In genomic region chr7:25269545-25270271, GRCm38 (mm10) we compare ENCODE assay signal across 8 mouse cellular contexts. TPM values are rescaled to one million over a fixed set of nuclear protein-coding genes. Genes with fewer than 3 reads are reported as not detected.
DNase-seq lines count a peak whose midpoint lies in the region; ATAC-seq and TF ChIP-seq lines count a peak whose summit lies in the region.

No protein-coding gene starts in this region.

- peak overlapping the region; percentile 76 for H3K4me3 ChIP-seq in kidney, embryonic 16.5 days (ENCODE audit: low read length)
- no peak overlapping the region for H3K4me3 ChIP-seq in ES-Bruce4 (ENCODE audit: low read depth, low read length)
- peak overlapping the region; percentile 83 for H3K4me3 ChIP-seq in embryonic fibroblast, embryonic 13.5 days (ENCODE audit: insufficient read depth, low read length)
- H3K4me3 ChIP-seq in intestine, embryonic 14.5 days (ENCODE audit: low read depth, low read length), result 0 out of 2 replicates have a peak overlapping the region, but pooled peaks have one; percentile 78
- peak overlapping the region; percentile 86 for H3K4me3 ChIP-seq in midbrain, embryonic 16.5 days (ENCODE audit: low read depth, low read length)

- H3K9ac ChIP-seq in kidney, embryonic 16.5 days (replicated peaks; ENCODE audit: low read length), result peak overlapping the region; percentile 85
- H3K9ac ChIP-seq in ES-Bruce4 (ENCODE audit: low read depth, poor library complexity, severe bottlenecking), result peak overlapping the region; percentile 82; the same call in 1 of the 2 replicates
- H3K9ac ChIP-seq in intestine, embryonic 14.5 days (ENCODE audit: low read length), result peak overlapping the region; percentile 66
- H3K9ac ChIP-seq in midbrain, embryonic 16.5 days (ENCODE audit: low read depth, low read length), result peak overlapping the region; percentile 95

- H3K36me3 ChIP-seq in kidney, embryonic 16.5 days (ENCODE audit: insufficient read depth, low read length), result peaks cover 27% of the 10 kb centered on the region
- no peaks in the 10 kb centered on the region for H3K36me3 ChIP-seq in ES-Bruce4 (ENCODE audit: control insufficient read depth, insufficient read depth, low read length, poor library complexity, severe bottlenecking)
- peaks cover 29% of the 10 kb centered on the region for H3K36me3 ChIP-seq in intestine, embryonic 14.5 days (ENCODE audit: control insufficient read depth, insufficient read depth, low read length)
- peaks cover 27% of the 10 kb centered on the region for H3K36me3 ChIP-seq in midbrain, embryonic 16.5 days (ENCODE audit: control insufficient read depth, insufficient read depth, low read length)

- peak overlapping the region; percentile 74 for H3K27ac ChIP-seq in kidney, embryonic 16.5 days (ENCODE audit: low read length)
- no peak overlapping the region for H3K27ac ChIP-seq in ES-Bruce4 (ENCODE audit: insufficient read depth, low read length)
- peak overlapping the region; percentile 45; the same call in 1 of the 2 replicates for H3K27ac ChIP-seq in embryonic fibroblast, embryonic 13.5 days (ENCODE audit: insufficient read depth, low read length)
- H3K27ac ChIP-seq in intestine, embryonic 14.5 days (ENCODE audit: low read depth), result 0 out of 2 replicates have a peak overlapping the region, but pooled peaks have one; percentile 27
- H3K27ac ChIP-seq in midbrain, embryonic 16.5 days (ENCODE audit: low read length), result no peak overlapping the region

- no peaks in the 10 kb centered on the region for H3K9me3 ChIP-seq in kidney, embryonic 16.5 days (ENCODE audit: low read length)
- no peaks in the 10 kb centered on the region for H3K9me3 ChIP-seq in ES-Bruce4 (replicated peaks; ENCODE audit: control insufficient read depth, insufficient read depth, low read length, poor library complexity, severe bottlenecking)
- no peaks in the 10 kb centered on the region for H3K9me3 ChIP-seq in intestine, embryonic 14.5 days (ENCODE audit: control insufficient read depth, low read length)
- H3K9me3 ChIP-seq in midbrain, embryonic 16.5 days (replicated peaks; ENCODE audit: control insufficient read depth, low read length, poor library complexity, severe bottlenecking), result no peaks in the 10 kb centered on the region

- no peak for TF ChIP-seq CTCF in ES-Bruce4 (IDR thresholded peaks at IDR 0.05; ENCODE audit: low read depth, low read length)
- TF ChIP-seq CTCF in embryonic fibroblast, embryonic 13.5 days (IDR thresholded peaks at IDR 0.05; ENCODE audit: borderline replicate concordance, insufficient read depth, low read length), result no peak

- no peak for TF ChIP-seq POLR2A in ES-Bruce4 (IDR thresholded peaks at IDR 0.05; ENCODE audit: insufficient read depth, low read length)
- 0 out of 2 replicates have a peak, but pooled peaks have one; percentile 11 for TF ChIP-seq POLR2A in embryonic fibroblast, embryonic 13.5 days (IDR thresholded peaks at IDR 0.05; ENCODE audit: low read depth, low read length)

- peaks cover 32% of the 10 kb centered on the region for H3K4me1 ChIP-seq in kidney, embryonic 16.5 days (ENCODE audit: insufficient read depth, low read length)
- H3K4me1 ChIP-seq in ES-Bruce4 (ENCODE audit: control insufficient read depth, insufficient read depth, low read length), result peaks cover 4% of the 10 kb centered on the region
- H3K4me1 ChIP-seq in embryonic fibroblast, embryonic 13.5 days (ENCODE audit: control insufficient read depth, insufficient read depth, low read length), result peaks cover 7% of the 10 kb centered on the region
- H3K4me1 ChIP-seq in intestine, embryonic 14.5 days (replicated peaks; ENCODE audit: control insufficient read depth, insufficient read depth, low read length), result peaks cover 21% of the 10 kb centered on the region
- H3K4me1 ChIP-seq in midbrain, embryonic 16.5 days (ENCODE audit: control insufficient read depth, insufficient read depth, low read length), result peaks cover 36% of the 10 kb centered on the region

- H3K4me2 ChIP-seq in kidney, embryonic 16.5 days (replicated peaks; ENCODE audit: low read depth, low read length), result peak overlapping the region; percentile 82
- H3K4me2 ChIP-seq in intestine, embryonic 14.5 days (ENCODE audit: low read length), result peak overlapping the region; percentile 85
- H3K4me2 ChIP-seq in midbrain, embryonic 16.5 days (ENCODE audit: low read length), result peak overlapping the region; percentile 71

- DNase-seq in kidney, postnatal 25 days, result no peak
- DNase-seq in intestine, embryonic 14.5 days (ENCODE audit: low spot score), result no peak
- no peak for DNase-seq in left cerebral cortex, postnatal 4 days
- no peak for DNase-seq in embryo, embryonic 9.5 days (ENCODE audit: extremely low spot score)

- no peak for TF ChIP-seq EP300 in ES-Bruce4 (IDR thresholded peaks at IDR 0.05; ENCODE audit: insufficient read depth, low read depth, low read length)

- intact Hi-C loops in left cerebral cortex, postnatal 4 days (cut with DNase I), result no loop called here

- H3K27me3 ChIP-seq in kidney, embryonic 16.5 days (ENCODE audit: insufficient read depth, low read length), result no peaks in the 10 kb centered on the region
- H3K27me3 ChIP-seq in ES-Bruce4 (ENCODE audit: control insufficient read depth, insufficient read depth, low read length, poor library complexity, severe bottlenecking), result no peaks in the 10 kb centered on the region
- H3K27me3 ChIP-seq in intestine, embryonic 14.5 days (replicated peaks; ENCODE audit: control insufficient read depth, insufficient read depth, low read length), result no peaks in the 10 kb centered on the region
- H3K27me3 ChIP-seq in midbrain, embryonic 16.5 days (ENCODE audit: control insufficient read depth, insufficient read depth, low read depth, low read length), result no peaks in the 10 kb centered on the region

- 76% methylated on average over 8 of the region's 8 CpGs for WGBS in kidney, embryonic 16.5 days
- WGBS in intestine, embryonic 14.5 days, result 88% methylated on average over 8 of the region's 8 CpGs
- WGBS in midbrain, embryonic 16.5 days, result 88% methylated on average over 8 of the region's 8 CpGs

- no peak for ATAC-seq in kidney, embryonic 16.5 days (ENCODE audit: low FRiP score, low TSS enrichment)
- ATAC-seq in intestine, embryonic 14.5 days (replicated peaks; ENCODE audit: low FRiP score, low TSS enrichment, low read depth), result no peak
- no peak for ATAC-seq in midbrain, embryonic 16.5 days

RNA-seq across cellular contexts. Expression of gene Cic, which starts 2.2 kb away (rescaled TPM):
- 28.9 and 30.8 TPM in 2 replicates for polyA plus RNA-seq in kidney, embryonic 16.5 days (2015; fragmentation: Nextera tagmentation; extraction: Ambion mirVana)
- 128 and 141 TPM in 2 replicates for polyA plus RNA-seq in ES-Bruce4 (2011; ENCODE audit: insufficient read depth, insufficient read length, low read depth, missing spikeins)
- polyA plus RNA-seq in embryonic fibroblast, embryonic 13.5 days (2011; ENCODE audit: insufficient read length, low read depth, missing spikeins), result 138 and 152 TPM in 2 replicates
- 38.0 and 38.5 TPM in 2 replicates for polyA plus RNA-seq in intestine, embryonic 14.5 days (2014; fragmentation: Nextera tagmentation; extraction: Ambion mirVana)
- 33.8 and 38.8 TPM in 2 replicates for polyA plus RNA-seq in midbrain, embryonic 16.5 days (2015; fragmentation: Nextera tagmentation; extraction: Ambion mirVana)
- total RNA-seq in left cerebral cortex, postnatal 4 days (2021), result 100 to 1,000 TPM; 324 to 333 TPM

RNA-seq across cellular contexts. Expression of gene Erf, which starts 19.1 kb away (rescaled TPM):
- 12.5 and 15.2 TPM in 2 replicates for polyA plus RNA-seq in kidney, embryonic 16.5 days (2015; fragmentation: Nextera tagmentation; extraction: Ambion mirVana)
- polyA plus RNA-seq in ES-Bruce4 (2011; ENCODE audit: insufficient read depth, insufficient read length, low read depth, missing spikeins), result 61.8 and 63.8 TPM in 2 replicates
- 64.5 and 70.9 TPM in 2 replicates for polyA plus RNA-seq in embryonic fibroblast, embryonic 13.5 days (2011; ENCODE audit: insufficient read length, low read depth, missing spikeins)
- 19.9 and 22.0 TPM in 2 replicates for polyA plus RNA-seq in intestine, embryonic 14.5 days (2014; fragmentation: Nextera tagmentation; extraction: Ambion mirVana)
- polyA plus RNA-seq in midbrain, embryonic 16.5 days (2015; fragmentation: Nextera tagmentation; extraction: Ambion mirVana), result 2.3 and 2.8 TPM in 2 replicates
- total RNA-seq in left cerebral cortex, postnatal 4 days (2021), result 10 to 100 TPM; 29.4 to 36.1 TPM

RNA-seq across cellular contexts. Expression of gene Pafah1b3, which starts 28.1 kb away (rescaled TPM):
- polyA plus RNA-seq in kidney, embryonic 16.5 days (2015; fragmentation: Nextera tagmentation; extraction: Ambion mirVana), result 197 and 199 TPM in 2 replicates
- 47.8 and 55.6 TPM in 2 replicates for polyA plus RNA-seq in ES-Bruce4 (2011; ENCODE audit: insufficient read depth, insufficient read length, low read depth, missing spikeins)
- polyA plus RNA-seq in embryonic fibroblast, embryonic 13.5 days (2011; ENCODE audit: insufficient read length, low read depth, missing spikeins), result 46.2 and 48.8 TPM in 2 replicates
- polyA plus RNA-seq in intestine, embryonic 14.5 days (2014; fragmentation: Nextera tagmentation; extraction: Ambion mirVana), result 198 and 203 TPM in 2 replicates
- polyA plus RNA-seq in midbrain, embryonic 16.5 days (2015; fragmentation: Nextera tagmentation; extraction: Ambion mirVana), result 672 and 703 TPM in 2 replicates
- total RNA-seq in left cerebral cortex, postnatal 4 days (2021), result 100 to 1,000 TPM; 234 to 250 TPM

RNA-seq across cellular contexts. Expression of gene Prr19, which starts 31.5 kb away (rescaled TPM):
- polyA plus RNA-seq in kidney, embryonic 16.5 days (2015; fragmentation: Nextera tagmentation; extraction: Ambion mirVana), result 0.84 and 0.98 TPM in 2 replicates
- 1.3 and 1.6 TPM in 2 replicates for polyA plus RNA-seq in ES-Bruce4 (2011; ENCODE audit: insufficient read depth, insufficient read length, low read depth, missing spikeins)
- not detected in 2 replicates for polyA plus RNA-seq in embryonic fibroblast, embryonic 13.5 days (2011; ENCODE audit: insufficient read length, low read depth, missing spikeins)
- polyA plus RNA-seq in intestine, embryonic 14.5 days (2014; fragmentation: Nextera tagmentation; extraction: Ambion mirVana), result 0.62 and 0.71 TPM in 2 replicates
- 4.3 and 5.6 TPM in 2 replicates for polyA plus RNA-seq in midbrain, embryonic 16.5 days (2015; fragmentation: Nextera tagmentation; extraction: Ambion mirVana)
- under 1 TPM; 0.52 to 0.87 TPM for total RNA-seq in left cerebral cortex, postnatal 4 days (2021)

RNA-seq across cellular contexts. Expression of gene Gsk3a, which starts 32.1 kb away (rescaled TPM):
- 9.0 and 9.9 TPM in 2 replicates for polyA plus RNA-seq in kidney, embryonic 16.5 days (2015; fragmentation: Nextera tagmentation; extraction: Ambion mirVana)
- 77.3 and 84.3 TPM in 2 replicates for polyA plus RNA-seq in ES-Bruce4 (2011; ENCODE audit: insufficient read depth, insufficient read length, low read depth, missing spikeins)
- polyA plus RNA-seq in embryonic fibroblast, embryonic 13.5 days (2011; ENCODE audit: insufficient read length, low read depth, missing spikeins), result 70.6 and 72.5 TPM in 2 replicates
- polyA plus RNA-seq in intestine, embryonic 14.5 days (2014; fragmentation: Nextera tagmentation; extraction: Ambion mirVana), result 13.2 and 13.6 TPM in 2 replicates
- polyA plus RNA-seq in midbrain, embryonic 16.5 days (2015; fragmentation: Nextera tagmentation; extraction: Ambion mirVana), result 16.2 and 17.8 TPM in 2 replicates
- total RNA-seq in left cerebral cortex, postnatal 4 days (2021), result 100 to 1,000 TPM; 195 to 197 TPM

Comparison
In these comparisons a context has a peak if more than half of its experiments do, and no peak if none do; other contexts are left out.
1. H3K27ac ChIP-seq: peak in kidney, embryonic 16.5 days (single experiment), embryonic fibroblast, embryonic 13.5 days (single experiment) and intestine, embryonic 14.5 days (single experiment); none in ES-Bruce4 (single experiment) and midbrain, embryonic 16.5 days (single experiment).
2. Peak in every context shown above with its lines, with median percentiles within 50 percentile points of each other: H3K4me2 ChIP-seq and H3K9ac ChIP-seq.